Mouse (Mus musculus) liver, postnatal 0 days (tissue): ENCODE measurements around the gene Olfr525.

Experiments used
- CTCF ChIP-seq: sonication (generic); IDR thresholded peaks from 2 replicates; pipeline ENCODE4 v1.5.1; 2016; ENCODE audit warnings: antibody characterized with exemption, low read depth
- EP300 ChIP-seq: IDR thresholded peaks from 2 replicates; pipeline ENCODE4 v1.6.1; 2016; ENCODE audit warnings: antibody characterized with exemption, low read depth, mild to moderate bottlenecking

- no peak for TF ChIP-seq EP300
- no peak for TF ChIP-seq CTCF
Observed at GRCm38 (mm10) chr7:140321135-140321534, 477 bp downstream of the Olfr525 start.
